Mouse (Mus musculus): ENCODE measurements around the gene Dnase2b. TPM values are rescaled to one million over a fixed set of nuclear protein-coding genes. Genes with fewer than 3 reads are reported as not detected.

Dnase2b gene
- total RNA-seq, 2 experiments from 2014 or later, result not detected

DNA sequence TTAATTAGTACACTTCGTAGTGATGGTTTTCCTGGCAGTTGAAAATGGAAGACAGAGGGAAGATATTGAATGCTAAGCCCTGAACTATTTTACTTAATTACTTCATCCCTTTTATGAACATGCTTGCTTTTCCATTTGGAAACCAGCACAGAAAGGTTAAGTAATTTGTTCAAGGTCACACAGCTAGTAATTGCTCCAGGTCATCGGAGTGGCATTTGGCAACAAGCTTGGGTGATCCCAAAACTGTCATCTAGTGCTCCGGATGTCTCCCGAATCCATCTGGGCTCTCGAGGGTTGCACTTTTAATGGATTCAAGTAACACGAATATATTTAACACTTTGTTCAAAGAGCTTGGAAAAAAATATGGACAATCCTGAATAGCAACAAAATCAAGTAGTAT, 44.5 kb downstream of the Dnase2b start:
- DNase-seq (ENCODE audit: low spot score in 2 of 2), result no peak

DNA sequence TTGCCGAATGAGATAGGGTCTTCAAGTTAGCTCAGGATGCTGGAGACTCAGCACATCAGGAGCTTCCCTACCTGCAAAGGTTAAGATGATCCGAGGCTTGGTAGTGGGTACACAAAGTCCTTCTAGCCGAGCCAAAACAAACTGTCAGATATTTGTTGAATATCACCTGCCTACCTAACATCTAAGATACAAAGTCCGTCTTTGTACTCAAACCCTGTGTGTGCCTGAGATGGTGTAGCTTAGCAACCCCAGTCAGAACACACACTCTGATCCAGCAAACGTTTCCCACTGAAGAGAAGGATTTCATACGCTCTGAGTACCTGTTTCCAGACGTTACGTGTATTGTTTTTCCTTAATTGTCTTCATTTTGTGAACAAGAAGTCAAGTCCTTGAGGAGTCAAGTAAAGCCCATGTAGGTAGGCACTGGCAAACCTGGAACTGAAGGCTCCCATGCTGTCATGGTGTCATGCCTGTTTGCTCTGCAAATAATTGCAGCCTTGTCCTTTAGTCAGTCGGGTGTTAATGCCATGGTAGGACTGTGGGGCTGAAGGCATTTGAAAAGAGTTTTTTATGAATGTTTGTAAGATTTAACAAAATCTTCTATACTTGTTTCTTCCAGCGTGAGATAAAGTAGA, 45.1 kb downstream of the Dnase2b start, which contains the start of gene Uox:
Uox (plus strand) TSS at position 279 of the 635 bp plus-strand sequence.
- no peak for DNase-seq (ENCODE audit: low spot score in 2 of 2)

- no peak for DNase-seq (ENCODE audit: low spot score in 2 of 2)
Measured at GRCm38 (mm10) chr3:146569594-146569993, 45.8 kb downstream of the Dnase2b start.

DNA sequence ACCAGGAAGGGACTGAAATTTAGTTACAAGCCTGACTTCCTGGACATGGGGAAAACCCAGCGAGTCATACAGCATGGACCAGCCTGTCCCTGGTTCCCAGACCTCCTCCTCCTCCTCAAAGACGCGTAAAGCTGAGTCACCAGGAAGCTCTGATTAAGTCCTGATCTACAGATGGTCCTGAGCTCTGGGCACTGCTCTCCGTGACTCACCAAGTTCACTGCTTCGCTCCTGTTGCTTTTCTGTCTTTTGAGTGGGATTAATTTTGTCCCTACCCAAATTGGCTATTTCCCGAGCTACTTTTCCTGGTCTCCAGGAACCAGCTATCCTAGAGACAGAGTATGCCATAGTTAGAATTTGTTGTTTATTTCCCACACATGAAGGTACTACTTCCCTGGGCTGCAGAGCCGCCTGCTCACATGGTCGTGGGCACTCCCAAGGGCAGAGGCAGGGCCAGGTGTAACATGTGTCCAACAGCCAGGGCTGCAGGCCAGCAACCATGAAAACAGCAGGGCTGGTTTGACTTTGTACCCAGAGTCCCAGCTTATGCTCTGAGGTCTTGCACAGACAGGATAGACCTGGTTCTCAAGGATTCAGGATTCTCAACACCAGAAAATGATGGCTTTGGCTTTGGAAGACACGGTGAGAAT, 47.4 kb downstream of the Dnase2b start:
- no peak for DNase-seq (ENCODE audit: low spot score in 2 of 2)

DNA sequence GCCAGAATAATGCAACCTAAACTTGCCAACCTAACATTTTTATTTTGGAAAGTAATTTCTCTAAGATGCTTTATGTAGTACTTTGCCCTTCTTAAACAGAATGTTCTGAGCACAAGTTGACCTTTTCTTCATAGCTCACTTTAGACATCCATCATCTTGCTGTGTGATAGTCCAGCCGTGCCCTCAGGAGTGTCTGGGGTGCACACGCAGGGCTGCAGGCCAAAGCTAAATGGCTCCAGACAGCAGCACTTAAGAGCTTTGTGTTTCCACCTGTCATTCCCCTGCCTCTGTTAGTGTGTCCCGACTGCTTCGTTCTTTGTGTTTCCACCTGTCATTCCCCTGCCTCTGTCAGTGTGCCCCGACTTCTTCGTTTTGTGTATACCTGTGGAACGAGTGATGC, 48.0 kb downstream of the Dnase2b start:
- no peak for DNase-seq (ENCODE audit: low spot score in 2 of 2)

DNA sequence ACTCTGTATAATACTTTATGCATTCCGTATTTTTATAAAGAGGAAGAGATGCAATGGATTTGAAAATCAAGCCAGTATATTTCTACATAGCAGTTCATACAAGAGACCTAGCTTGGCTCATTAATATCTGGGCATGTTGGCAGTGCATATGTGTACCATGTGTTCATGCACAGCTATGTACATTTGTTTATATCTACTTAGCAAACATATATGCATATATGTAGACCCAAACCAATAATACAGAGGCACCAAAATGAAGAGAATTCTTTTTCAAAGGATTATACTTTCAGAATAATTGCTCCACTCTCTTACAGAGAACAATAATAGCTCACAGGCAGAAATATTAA, 50.4 kb downstream of the Dnase2b start:
- no peak for DNase-seq (ENCODE audit: low spot score in 2 of 2)

- DNase-seq (ENCODE audit: low spot score in 2 of 2), result peak; percentile 80 to 87
Measured at GRCm38 (mm10) chr3:146564268-146565064, 50.9 kb downstream of the Dnase2b start.

DNA sequence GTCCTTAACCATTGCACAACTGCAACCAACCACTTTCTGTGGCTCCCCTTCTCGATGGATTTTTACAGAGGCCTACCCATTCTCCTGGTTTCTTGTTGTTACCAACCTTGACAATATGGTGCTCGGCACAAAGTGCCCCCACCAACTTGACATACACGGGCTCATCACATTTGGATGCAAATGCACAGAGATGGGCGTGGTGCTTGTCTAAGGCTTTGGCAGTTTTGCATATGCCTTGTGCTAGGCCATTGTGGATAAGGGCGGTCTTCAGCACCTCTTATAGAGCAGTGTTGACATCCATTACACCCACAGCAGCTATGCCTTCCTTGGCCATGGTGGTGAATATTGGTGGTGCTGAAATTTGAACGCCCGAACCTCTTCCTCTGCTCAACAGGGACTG, 52.5 kb downstream of the Dnase2b start:
- DNase-seq (ENCODE audit: low spot score in 2 of 2), result no peak

DNA sequence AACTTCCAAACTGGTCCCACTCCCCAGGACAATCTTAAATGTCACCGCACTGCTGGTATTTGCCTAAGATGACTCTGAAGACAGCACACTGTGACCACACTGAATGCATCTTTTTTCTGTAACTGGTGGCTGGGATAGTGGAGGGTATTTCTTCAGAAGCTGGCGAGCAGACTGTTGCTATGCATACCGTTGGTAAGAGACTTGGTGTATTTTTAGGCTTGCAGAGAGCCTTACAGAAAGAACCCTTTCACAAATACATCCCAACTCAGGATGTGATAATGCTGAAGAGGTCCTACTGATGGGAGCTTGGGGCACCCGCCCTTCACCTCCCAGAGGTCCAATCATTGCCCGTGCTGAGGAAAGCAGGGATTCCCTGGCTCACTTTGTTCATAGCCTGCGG, 57.9 kb downstream of the Dnase2b start:
- no peak for DNase-seq (ENCODE audit: low spot score in 2 of 2)

GRCm38 (mm10) chr3:146556567-146556966, 58.8 kb downstream of the Dnase2b start:
- no peak for DNase-seq (ENCODE audit: low spot score in 2 of 2)

DNA sequence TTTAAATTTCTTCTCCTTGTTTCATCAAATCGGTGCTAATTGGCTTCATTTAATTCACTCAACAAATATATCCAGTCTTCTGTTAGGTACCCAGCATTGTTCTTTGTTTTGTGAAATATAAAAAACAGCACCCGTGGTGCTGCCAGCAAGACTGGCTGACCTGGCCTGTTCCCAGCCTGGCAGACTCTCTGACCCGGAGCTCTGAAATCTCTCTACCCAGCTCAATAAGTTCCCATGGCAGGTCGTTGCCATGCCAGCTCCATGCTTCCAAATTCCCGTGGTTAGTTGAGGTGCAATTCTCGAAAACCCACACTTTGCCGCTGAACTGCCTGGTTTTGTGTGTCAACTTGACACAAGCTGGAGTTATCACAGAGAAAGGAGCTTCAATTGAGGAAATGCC, 60.6 kb downstream of the Dnase2b start:
- DNase-seq (ENCODE audit: low spot score in 2 of 2), result peak in 1 of 2 experiments; percentile 15

GRCm38 (mm10) chr3:146543632-146544031, 71.8 kb downstream of the Dnase2b start:
- no peak for DNase-seq (ENCODE audit: low spot score in 2 of 2)

DNA sequence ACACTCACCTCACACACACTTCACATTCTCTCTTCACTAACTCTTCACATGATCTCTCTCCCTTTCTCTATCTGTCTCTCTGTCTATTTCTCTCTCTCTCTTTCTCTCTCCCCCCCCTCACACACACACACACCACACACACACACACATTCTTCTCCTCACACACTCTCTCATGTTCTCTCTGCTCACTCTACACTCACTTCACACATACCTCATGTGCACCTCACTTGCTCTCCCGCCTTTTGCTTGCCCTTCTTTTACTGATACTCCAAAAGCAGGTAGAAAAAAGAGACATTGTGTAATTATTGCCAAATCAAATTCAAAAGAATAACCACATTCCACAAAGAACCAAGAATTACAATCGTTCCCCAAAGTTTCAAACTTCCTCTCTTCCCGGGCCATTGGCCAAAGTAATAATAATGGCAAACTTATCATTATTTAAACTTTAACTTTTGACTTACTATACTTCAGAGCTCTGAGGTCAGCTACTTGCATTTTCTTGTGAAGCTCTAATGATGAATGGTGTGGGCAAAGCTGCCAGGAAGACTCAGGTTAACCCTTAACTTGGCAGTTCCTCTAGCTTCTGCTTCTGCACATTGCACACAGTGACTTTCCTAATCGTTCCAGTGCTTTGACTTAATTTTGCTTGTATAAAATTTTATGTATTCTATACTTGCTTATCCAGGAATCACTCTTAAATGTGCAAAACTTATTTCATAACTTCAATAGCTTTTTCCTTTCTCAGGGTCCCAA, 74.7 kb downstream of the Dnase2b start:
- DNase-seq (ENCODE audit: low spot score in 2 of 2), result no peak

DNA sequence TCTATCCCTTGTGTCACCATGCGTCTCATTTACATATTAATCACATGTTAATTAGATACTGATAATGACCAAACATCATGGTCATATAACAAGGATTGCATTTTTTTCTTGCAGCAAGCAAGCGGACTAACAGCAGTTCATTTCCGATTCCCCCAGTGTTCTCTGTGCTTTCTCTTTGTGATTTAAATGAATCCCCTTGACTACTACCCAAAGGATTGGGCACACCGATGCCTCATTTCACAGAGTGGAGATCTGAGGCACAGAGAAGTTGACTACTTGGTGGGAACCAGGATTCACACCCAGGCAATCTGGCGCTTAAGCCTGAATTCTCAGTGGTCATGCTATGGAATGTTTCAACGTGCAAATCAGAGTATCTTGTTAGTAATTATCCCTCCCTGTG, 80.4 kb downstream of the Dnase2b start:
- DNase-seq (ENCODE audit: low spot score in 2 of 2), result no peak

Other genes with a start within 250 kb of the Dnase2b start
- 100 to 1,000 TPM; 151 to 155 TPM for gene Ssx2ip, start 211.0 kb downstream of the Dnase2b start, total RNA-seq (2021)
- 1 to 10 TPM; 6.6 to 7.4 TPM for gene Ctbs, start 165.8 kb downstream of the Dnase2b start, total RNA-seq (2021)
- 1 to 10 TPM; 2.1 to 3.0 TPM for gene Spata1, start 115.8 kb downstream of the Dnase2b start, total RNA-seq (2021)
- gene Gng5, start 115.8 kb downstream of the Dnase2b start, total RNA-seq (2021), result 10 to 100 TPM; 49.4 to 60.7 TPM
- 10 to 100 TPM; 14.3 to 15.0 TPM for gene Rpf1, start 94.2 kb downstream of the Dnase2b start, total RNA-seq (2021)
- gene Uox, start 45.2 kb downstream of the Dnase2b start, total RNA-seq (2021), result not detected
- gene 4930503B20Rik, start 35.7 kb upstream of the Dnase2b start, total RNA-seq (2021), result not detected
- not detected for gene Samd13, start 70.0 kb upstream of the Dnase2b start, total RNA-seq (2021)
- gene Prkacb, start 197.4 kb upstream of the Dnase2b start, total RNA-seq (2021), result 100 to 1,000 TPM; 214 to 231 TPM
- 100 to 1,000 TPM; 118 to 131 TPM for gene Ttll7, start 236.8 kb upstream of the Dnase2b start, total RNA-seq (2021)